Mouse (Mus musculus) kidney, adult 2 months (tissue): ENCODE data around the gene Cflar. TPM values are rescaled to one million over a fixed set of nuclear protein-coding genes. Genes with fewer than 3 reads are reported as not detected.
"Not testable (repeated sequence)": the region's sequence is repeated elsewhere in the genome, so short reads cannot be mapped to it uniquely, and the experiment has no call there.

Source experiments
- DNase-seq: peaks from one replicate; pipeline ENCODE4 v3.0.0; 2021
- H3K27ac ChIP-seq: fragments of 200-500 bp; 2 replicates; pipeline ENCODE4 v1.5.1; 2012; ENCODE audit warnings: low read depth, low read length, control low read depth, inconsistent platforms; ENCODE audit not compliant: insufficient read depth
- H3K27me3 ChIP-seq: fragments of 200-500 bp; replicated peaks from 2 replicates; pipeline ENCODE4 v1.6.1; 2012; ENCODE audit warnings: mild to moderate bottlenecking, moderate library complexity, low read length, inconsistent platforms; ENCODE audit not compliant: control insufficient read depth, insufficient read depth
- H3K36me3 ChIP-seq: fragments of 200-500 bp; 2 replicates; pipeline ENCODE4 v1.6.1; 2012; ENCODE audit warnings: mild to moderate bottlenecking, moderate library complexity, low read length, inconsistent platforms; ENCODE audit not compliant: control insufficient read depth, insufficient read depth
- H3K4me1 ChIP-seq: fragments of 200-500 bp; 2 replicates; pipeline ENCODE4 v1.6.1; 2011; ENCODE audit warnings: low read length; ENCODE audit not compliant: control insufficient read depth, insufficient read depth
- H3K4me3 ChIP-seq: fragments of 200-500 bp; 2 replicates; pipeline ENCODE4 v1.5.1; 2011; ENCODE audit warnings: mild to moderate bottlenecking, low read depth, low read length, control low read depth; ENCODE audit not compliant: insufficient read depth
- CTCF ChIP-seq: fragments of 200-500 bp; conservative IDR thresholded peaks from 2 replicates; pipeline ENCODE4 v1.5.1; 2011; ENCODE audit warnings: low read depth, mild to moderate bottlenecking, control low read depth, low read length, moderate library complexity, mixed read lengths; ENCODE audit not compliant: insufficient read depth, insufficient read length
- POLR2A ChIP-seq: fragments of 200-500 bp; IDR thresholded peaks from one replicate; pipeline ENCODE4 v1.6.1; 2011; ENCODE audit warnings: low read depth, low read length, control low read depth
- WGBS: fragments of 180-500 bp; shearing (Covaris S2); methylation state at CpG from one replicate; pipeline ENCODE4 v1.1.7; 2018; 5-methylcytosine and 5-hydroxymethylcytosine counted together
- polyA plus RNA-seq: library from polyadenylated mRNA; depleted of rRNA; stranded (reverse); fragments of >200 nt; gene quantifications from 2 replicates; pipeline ENCODE4 v1.2.3, GENCODE M21; 2012

Cflar gene
- polyA plus RNA-seq, 1 experiment, result 65.8 TPM

- no peak overlapping the region for H3K4me3 ChIP-seq
- no peaks in the 10 kb centered on the region for H3K27me3 ChIP-seq
- H3K4me1 ChIP-seq, result no peaks in the 10 kb centered on the region
- TF ChIP-seq CTCF (no peak), POLR2A (no peak)
- H3K27ac ChIP-seq, result no peak overlapping the region
- H3K36me3 ChIP-seq, result no peaks in the 10 kb centered on the region
- 82% methylated on average over 4 of the region's 4 CpGs for WGBS
- DNase-seq, result no peak
Measured at GRCm38 (mm10) chr1:58698781-58699180, 12.5 kb upstream of the Cflar start.

GRCm38 (mm10) chr1:58699988-58700387 lies 11.3 kb upstream of the Cflar start:
- Histone ChIP-seq H3K27me3 (no peaks in the 10 kb centered on the region), H3K36me3 (no peaks in the 10 kb centered on the region), H3K27ac (no peak overlapping the region), H3K4me1 (no peaks in the 10 kb centered on the region), H3K4me3 (no peak overlapping the region)
- WGBS, result 77% methylated on average over 3 of the region's 3 CpGs
- DNase-seq, result no peak
- TF ChIP-seq POLR2A, result no peak
- TF ChIP-seq CTCF, result no peak

- 80% methylated on average over 5 of the region's 5 CpGs for WGBS
Measured at GRCm38 (mm10) chr1:58700580-58701162, 10.6 kb upstream of the Cflar start.

GRCm38 (mm10) chr1:58710043-58710442 lies 1.3 kb upstream of the Cflar start:
- not testable (repeated sequence) for H3K4me3 ChIP-seq, DNase-seq, H3K4me1 ChIP-seq, H3K27me3 ChIP-seq, H3K27ac ChIP-seq, H3K36me3 ChIP-seq
- 97% methylated on average over 1 of the region's 1 CpGs for WGBS

More at GRCm38 (mm10) chr1:58700580-58701162, 10.6 kb upstream of the Cflar start:
- H3K36me3 ChIP-seq, H3K4me3 ChIP-seq, H3K4me1 ChIP-seq, DNase-seq, H3K27me3 ChIP-seq, H3K27ac ChIP-seq: not testable (repeated sequence)

GRCm38 (mm10) chr1:58710711-58711364 lies 470 bp upstream of the Cflar start:
- no peak for DNase-seq
- TF ChIP-seq POLR2A (no peak), CTCF (no peak)
- H3K4me3 ChIP-seq, result peak overlapping the region; percentile 76
- no peaks in the 10 kb centered on the region for H3K27me3 ChIP-seq
- H3K27ac ChIP-seq, result peak overlapping the region; percentile 99
- 0 out of 2 replicates have a peak, but pooled peaks cover 3% of the 10 kb centered on the region for H3K4me1 ChIP-seq
- whole genome bisulfite sequencing, result 23% methylated on average over 10 of the region's 10 CpGs
- H3K36me3 ChIP-seq, result peaks cover 7% of the 10 kb centered on the region; the same call in 1 of the 2 replicates

GRCm38 (mm10) chr1:58712076-58713061 lies 1.1 kb downstream of the Cflar start:
- TF ChIP-seq POLR2A (no peak), CTCF (no peak)
- peak; percentile 86 for DNase-seq
- H3K4me3 ChIP-seq, result peak overlapping the region; percentile 76
- no peaks in the 10 kb centered on the region for H3K27me3 ChIP-seq
- peaks cover 13% of the 10 kb centered on the region; the same call in 1 of the 2 replicates for H3K36me3 ChIP-seq
- H3K4me1 ChIP-seq, result peaks cover 12% of the 10 kb centered on the region
- WGBS, result under 1% methylated on average over 17 of the region's 17 CpGs
- H3K27ac ChIP-seq, result peak overlapping the region; percentile 99

- Histone ChIP-seq H3K4me1 (peaks cover 15% of the 10 kb centered on the region), H3K27me3 (no peaks in the 10 kb centered on the region), H3K27ac (peak overlapping the region; percentile 100), H3K36me3 (peaks cover 15% of the 10 kb centered on the region; the same call in 1 of the 2 replicates), H3K4me3 (peak overlapping the region; percentile 94)
- TF ChIP-seq CTCF (no peak), POLR2A (no peak)
- DNase-seq, result peak; percentile 90
- WGBS, result 3% methylated on average over 31 of the region's 31 CpGs
Measured at GRCm38 (mm10) chr1:58713081-58713892, 2.0 kb downstream of the Cflar start.
